Mouse (Mus musculus) R1 (cell line): ENCODE measurements at regions not wholly inside any gene's neighbourhood (a gene's known extent, or its start where the extent isn't known, plus 50 kb on each side); places are given as distances from the start of the nearest gene placed in this dataset.

Experiments
- DNase-seq: peaks from one replicate; pipeline ENCODE4 v3.0.0-alpha.2; 2018; ENCODE audit warnings: low read depth, low spot score

DNA sequence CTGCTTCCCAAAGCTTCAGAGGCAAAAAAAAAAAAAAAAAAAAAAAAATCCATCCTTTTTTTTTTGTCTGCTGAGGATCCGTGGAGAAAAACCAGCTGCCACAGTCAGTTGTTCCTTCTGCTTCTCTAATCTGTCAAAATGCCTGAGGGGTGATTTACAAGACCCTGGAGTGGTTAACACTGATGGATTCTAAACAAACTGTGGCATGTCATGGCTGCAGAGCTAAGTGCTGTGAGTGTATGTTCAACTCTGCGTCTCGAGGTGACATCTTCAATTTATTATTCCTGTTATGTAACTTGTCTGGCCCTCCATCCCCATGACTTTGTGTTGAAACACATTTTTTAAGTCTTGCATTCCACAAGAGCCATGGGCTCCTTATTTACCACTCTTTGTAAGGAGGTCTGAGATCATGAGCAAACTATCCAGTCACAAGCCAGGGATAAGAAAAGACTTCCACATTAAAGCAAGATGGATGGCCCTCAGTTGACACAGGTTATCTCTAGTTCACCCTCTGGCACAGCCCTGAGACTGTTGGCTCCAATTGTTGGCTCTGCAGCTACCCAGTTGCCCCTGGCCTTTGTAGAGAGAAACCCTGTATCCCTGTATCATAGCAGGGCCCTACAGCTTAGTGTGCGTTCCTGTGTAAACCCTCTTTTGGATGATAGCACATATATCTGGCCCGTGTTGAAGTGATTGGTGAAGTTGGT is 153.6 kb downstream of the Thbs2 start:
- DNase-seq, result no peak

- peak; percentile 56 for DNase-seq
Observed at GRCm38 (mm10) chr17:14539651-14540050, 154.4 kb downstream of the Thbs2 start.

GRCm38 (mm10) chr17:14539191-14539590 is 154.8 kb downstream of the Thbs2 start:
- DNase-seq, result no peak

GRCm38 (mm10) chr17:14538527-14538926 is 155.5 kb downstream of the Thbs2 start:
- no peak for DNase-seq

- no peak for DNase-seq
Observed at GRCm38 (mm10) chr17:14532979-14533314, 161.1 kb downstream of the Thbs2 start.

DNA sequence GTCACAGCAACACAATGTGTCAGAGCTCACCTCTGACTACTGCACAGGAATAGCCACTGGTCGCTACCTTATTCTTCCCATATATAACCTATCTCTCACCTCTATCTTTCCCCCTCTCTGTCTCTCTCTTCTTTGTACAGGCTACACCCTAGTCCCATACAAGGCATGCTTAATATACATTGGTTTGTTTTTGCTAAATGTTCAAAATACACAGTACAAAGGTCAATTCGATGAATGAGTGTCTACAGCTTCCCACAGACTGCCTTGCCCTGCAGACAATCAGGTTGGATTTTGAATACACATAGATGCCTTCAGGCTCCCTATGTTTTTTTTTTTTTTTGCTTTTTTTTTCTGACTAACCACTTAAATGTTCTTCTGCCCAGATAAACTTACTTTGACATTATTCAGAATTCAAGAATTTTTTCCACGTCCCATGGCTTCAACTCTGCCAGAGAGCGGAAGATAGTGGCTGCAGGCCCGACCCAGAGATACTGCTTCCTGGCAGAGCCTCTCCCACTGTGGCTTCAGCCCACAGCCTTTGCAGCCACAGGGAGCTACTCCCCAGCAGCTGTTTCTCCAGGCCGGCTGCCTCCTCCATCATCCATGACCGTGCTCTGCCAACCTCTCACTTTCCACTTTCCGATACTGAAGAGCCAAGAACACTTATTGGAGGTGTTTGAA is 161.6 kb downstream of the Thbs2 start:
- DNase-seq, result no peak

DNA sequence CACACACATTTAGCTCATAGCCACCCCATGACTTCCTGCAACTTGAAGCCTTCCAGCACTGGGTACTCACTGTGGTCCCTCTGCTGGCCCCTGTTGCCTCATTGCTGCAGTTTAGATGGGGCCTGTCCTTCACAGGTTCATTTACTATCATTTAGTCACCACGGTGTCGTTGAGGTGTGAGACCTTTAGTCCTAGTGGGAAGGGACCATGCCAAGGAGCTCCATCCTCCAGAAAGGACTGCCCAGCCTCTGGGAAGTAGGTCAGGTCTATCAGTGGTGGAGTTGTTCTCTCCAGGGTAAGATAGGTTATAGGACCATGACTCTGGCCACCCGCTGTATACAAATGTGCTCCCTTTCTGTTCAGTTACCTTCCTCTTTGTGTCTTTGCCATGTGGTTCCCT is 162.2 kb downstream of the Thbs2 start:
- no peak for DNase-seq

DNA sequence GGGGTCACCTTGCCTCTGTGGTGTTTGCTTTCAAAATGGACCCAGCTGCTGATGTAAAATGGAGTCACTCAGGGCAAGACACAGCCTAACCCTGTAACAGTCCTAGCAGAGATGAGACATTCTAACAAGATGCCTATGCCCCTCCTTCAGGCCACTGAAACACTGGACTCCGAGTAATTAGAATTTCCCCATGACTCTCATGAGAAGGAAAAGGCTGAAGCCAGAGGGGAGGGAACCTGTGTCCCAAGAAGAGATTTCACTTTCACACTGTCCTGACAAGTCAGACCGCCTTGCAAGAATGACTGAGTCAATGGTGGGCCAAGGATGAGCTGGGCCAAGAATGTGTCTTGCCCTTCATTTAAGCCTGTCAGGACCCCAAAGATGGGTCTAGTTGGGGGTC is 166.3 kb downstream of the Thbs2 start:
- no peak for DNase-seq

DNA sequence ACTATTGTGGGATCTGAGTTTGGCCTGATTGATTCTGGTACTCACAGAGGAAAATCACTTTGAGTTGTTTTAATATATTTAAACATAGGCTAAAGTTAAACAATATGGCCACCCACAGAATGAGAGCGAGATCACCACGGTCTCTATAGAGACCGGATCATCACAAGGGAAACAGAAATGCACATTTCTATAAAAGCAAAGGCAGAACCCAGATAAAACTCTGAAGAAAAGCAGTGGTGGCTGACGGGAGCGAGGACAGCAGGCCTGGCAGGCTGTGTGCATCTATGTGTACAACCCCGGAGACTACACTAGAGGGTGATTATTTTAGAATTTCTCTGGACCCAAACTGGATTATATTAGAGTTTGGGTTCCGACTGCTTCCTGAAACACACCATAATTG is 168.8 kb downstream of the Thbs2 start:
- DNase-seq, result no peak

- DNase-seq, result peak; percentile 64
Observed at GRCm38 (mm10) chr17:14524426-14525236, 169.4 kb downstream of the Thbs2 start.

GRCm38 (mm10) chr17:14522011-14522410 is 172.0 kb downstream of the Thbs2 start:
- DNase-seq, result no peak

DNA sequence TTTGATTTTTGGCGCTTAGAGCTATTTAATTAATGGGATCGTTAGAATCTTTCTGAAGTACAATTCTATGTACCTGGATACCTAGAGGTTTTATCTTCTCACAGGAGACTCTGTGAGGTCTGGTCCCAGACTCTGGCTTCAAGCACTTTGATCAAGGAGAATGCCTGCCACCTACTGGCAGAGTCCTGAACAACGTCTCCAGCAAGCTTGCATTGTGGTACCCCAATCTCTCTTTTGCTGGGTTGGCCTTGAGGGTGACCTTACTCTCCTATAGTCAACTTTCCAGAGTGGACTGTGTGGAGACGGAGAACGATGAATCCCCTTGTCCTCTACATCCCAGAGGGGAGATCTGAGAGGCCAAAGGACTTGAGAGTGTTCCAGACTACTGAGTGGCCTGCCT is 173.5 kb downstream of the Thbs2 start:
- DNase-seq, result peak; percentile 67

- DNase-seq, result no peak
Observed at GRCm38 (mm10) chr17:14519367-14519766, 174.7 kb downstream of the Thbs2 start.

GRCm38 (mm10) chr17:14518216-14518615 is 175.8 kb downstream of the Thbs2 start:
- no peak for DNase-seq

GRCm38 (mm10) chr17:14517368-14517767 is 176.7 kb downstream of the Thbs2 start:
- DNase-seq, result no peak

DNA sequence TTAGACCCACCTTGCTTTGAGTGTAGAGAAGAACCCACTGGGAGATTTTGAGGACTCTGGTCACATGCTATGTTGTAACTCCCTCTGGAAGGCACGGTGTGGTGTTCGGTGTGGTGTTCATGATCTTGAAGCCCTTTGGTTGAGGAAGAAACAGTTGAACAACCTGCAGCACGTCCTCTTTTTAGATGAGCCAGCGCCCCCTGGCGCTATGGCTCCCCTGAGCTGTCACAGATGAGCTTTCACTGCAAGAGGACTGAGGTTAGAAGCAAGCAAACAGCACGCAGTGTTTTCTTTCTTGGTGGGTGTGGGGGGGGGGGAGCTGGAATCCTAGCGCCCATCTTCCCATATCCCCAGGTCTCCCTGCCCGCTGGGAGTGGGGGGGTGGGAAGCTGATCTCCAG is 177.9 kb downstream of the Thbs2 start:
- DNase-seq, result peak; percentile 26

GRCm38 (mm10) chr17:14513454-14513853 is 180.6 kb downstream of the Thbs2 start:
- DNase-seq, result no peak

DNA sequence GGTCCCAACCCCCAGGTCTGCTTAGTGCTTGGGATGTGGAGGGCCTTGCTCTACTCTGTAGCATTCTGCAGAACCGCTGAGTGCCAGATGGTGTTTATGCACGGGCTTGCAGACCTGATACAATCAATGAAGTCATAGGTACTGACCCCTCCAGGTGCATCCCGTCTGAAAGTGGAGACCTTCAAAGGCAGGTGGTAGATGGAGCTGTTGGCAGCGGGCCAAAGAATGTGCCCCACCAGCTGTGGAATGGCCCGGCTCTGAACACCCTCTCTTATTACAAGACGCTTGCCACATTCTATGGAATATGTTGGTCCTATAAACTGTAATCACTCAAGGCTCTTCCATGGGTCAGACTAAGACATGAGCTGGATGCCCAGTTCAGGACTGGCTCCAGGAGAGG is 183.5 kb downstream of the Thbs2 start:
- DNase-seq, result no peak

DNA sequence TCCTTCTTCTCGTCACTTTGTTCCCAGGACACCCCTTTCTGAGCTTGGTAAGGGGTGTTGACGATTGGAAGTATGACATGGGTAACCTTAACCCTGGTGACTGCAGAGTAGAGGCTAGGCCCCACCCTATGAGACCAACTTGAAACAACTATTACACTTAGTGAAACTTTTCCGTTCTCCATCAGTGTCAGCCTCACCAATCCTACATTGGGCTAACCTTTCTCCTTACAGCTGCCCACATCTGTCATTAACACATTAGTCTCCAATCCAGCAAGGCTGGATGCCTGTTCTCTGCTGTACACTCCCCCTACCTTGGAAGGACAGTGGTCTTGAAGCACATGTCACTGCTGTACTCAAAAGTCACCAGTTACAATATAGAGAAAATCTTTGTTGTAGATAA is 186.9 kb downstream of the Thbs2 start:
- no peak for DNase-seq

- DNase-seq, result no peak
Observed at GRCm38 (mm10) chr17:14506123-14506522, 187.9 kb downstream of the Thbs2 start.

GRCm38 (mm10) chr17:14505415-14505814 is 188.6 kb downstream of the Thbs2 start:
- DNase-seq, result no peak

DNA sequence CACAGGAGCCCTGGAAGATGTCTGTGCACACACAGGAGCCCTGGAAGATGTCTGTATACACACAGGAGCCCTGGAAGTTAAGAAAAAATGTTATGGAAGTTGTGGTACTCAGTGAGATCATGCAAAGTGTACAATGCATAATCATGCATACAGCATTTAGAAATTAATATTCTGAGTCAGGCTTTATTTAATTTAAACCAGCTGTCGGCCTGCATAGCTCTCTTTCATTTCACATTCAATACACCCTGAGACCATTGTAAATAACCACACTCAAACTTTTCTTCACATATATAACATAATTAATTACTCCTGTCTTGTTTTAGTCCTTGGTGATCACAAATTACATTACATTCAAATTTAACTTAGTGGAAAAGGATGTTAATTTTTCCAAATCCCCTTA is 190.4 kb downstream of the Thbs2 start:
- no peak for DNase-seq

DNA sequence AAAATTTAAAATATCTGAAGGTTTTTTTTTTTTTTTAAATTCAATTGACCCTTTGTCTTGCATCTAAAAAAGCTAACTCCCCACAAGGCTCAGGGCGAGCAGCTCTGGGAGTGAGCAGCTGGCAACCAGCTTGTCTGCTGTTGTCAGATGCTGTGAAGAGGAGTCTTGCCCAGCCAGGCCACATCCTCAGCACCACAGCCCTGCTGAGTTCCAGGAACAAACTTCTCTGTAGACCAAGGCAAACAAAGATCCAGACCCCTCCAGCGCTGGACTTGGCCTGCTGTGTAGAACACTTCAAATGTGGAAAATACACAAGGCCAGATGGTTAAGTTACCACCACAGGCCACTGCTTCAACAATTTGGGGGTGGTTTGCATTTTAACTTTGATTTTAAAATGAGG is 192.7 kb downstream of the Thbs2 start:
- no peak for DNase-seq
